Mouse (Mus musculus): ENCODE results near the gene Arsa.

GRCm38 (mm10) chr15:89499784-89500220 lies 22.6 kb upstream of the Arsa start:
- no peak for TF ChIP-seq POLR2A (IDR thresholded peaks at IDR 0.05; ENCODE audit: control insufficient read depth, low read depth, low read length)
- no peak for TF ChIP-seq CTCF (IDR thresholded peaks at IDR 0.05; ENCODE audit: control insufficient read depth, insufficient read depth, insufficient replicate concordance, low read depth, low read length)
